In the genomic region with DNA sequence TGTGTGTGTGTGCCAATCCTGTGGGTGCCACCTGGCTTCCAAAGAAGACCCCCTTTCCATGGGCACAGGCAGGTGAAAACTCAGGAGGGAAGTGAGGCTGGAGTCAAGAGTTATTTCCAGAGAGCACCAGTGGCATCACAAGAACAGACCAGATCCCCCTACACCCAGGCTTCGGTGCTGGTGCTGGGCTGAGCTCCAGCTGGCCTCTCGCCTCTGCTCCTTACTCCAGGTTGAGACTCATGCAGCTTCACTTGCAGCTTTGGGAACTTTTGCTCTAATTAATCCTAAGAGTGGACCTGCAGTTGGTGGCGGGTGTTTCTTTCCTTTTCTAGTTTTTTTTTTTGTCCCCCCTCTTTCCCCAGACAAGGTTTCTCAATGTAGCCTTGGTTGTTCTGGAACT, we compare ENCODE assay signal across 29 mouse cellular contexts. TPM values are rescaled to one million over a fixed set of nuclear protein-coding genes. Genes with fewer than 3 reads are reported as not detected.
A peak's percentile ranks its signal among the peaks of the same experiment; 100 is the strongest.
DNase-seq lines count a peak whose midpoint lies in the region; ATAC-seq and TF ChIP-seq lines count a peak whose summit lies in the region.
"Had no signal": no experiment of that assay in that cellular context is flagged by ENCODE, and none has a peak within 500 bp of the region (broad histone marks: within the 10 kb centered on the region; RNA-seq: fewer than 3 reads in every experiment).

No protein-coding gene starts in this region.

- H3K9ac ChIP-seq in intestine, postnatal 0 days (ENCODE audit: low read depth, low read length), result no peak overlapping the region
- H3K9ac ChIP-seq in intestine, embryonic 16.5 days (ENCODE audit: low read depth, low read length), result no peak overlapping the region
- H3K9ac ChIP-seq in liver, adult 2 months (ENCODE audit: low read depth, low read length), result no peak overlapping the region
- H3K9ac ChIP-seq: embryonic facial prominence, embryonic 13.5 days; forebrain, embryonic 15.5 days; heart, embryonic 13.5 days; hindbrain, embryonic 14.5 days; liver, embryonic 15.5 days; lung, embryonic 15.5 days; neural tube, embryonic 12.5 days had no signal

- no peak overlapping the region for H3K4me3 ChIP-seq in intestine, postnatal 0 days (ENCODE audit: low read depth, low read length)
- H3K4me3 ChIP-seq in intestine, embryonic 16.5 days (ENCODE audit: low read length), result no peak overlapping the region
- H3K4me3 ChIP-seq in liver, adult 2 months (ENCODE audit: insufficient read depth, low read depth, low read length), result no peak overlapping the region
- H3K4me3 ChIP-seq: embryonic facial prominence, embryonic 13.5 days; forebrain, embryonic 10.5 days; forebrain, embryonic 15.5 days; gastrocnemius, adult 2 months; heart, adult 2 months; heart, embryonic 13.5 days; liver, embryonic 15.5 days; lung, embryonic 15.5 days; myocyte; neural tube, embryonic 12.5 days had no signal

- no peaks in the 10 kb centered on the region for H3K36me3 ChIP-seq in intestine, postnatal 0 days (ENCODE audit: control insufficient read depth, insufficient read depth)
- no peaks in the 10 kb centered on the region for H3K36me3 ChIP-seq in intestine, embryonic 16.5 days (ENCODE audit: control insufficient read depth, insufficient read depth, low read length)
- no peaks in the 10 kb centered on the region for H3K36me3 ChIP-seq in liver, adult 2 months (ENCODE audit: control insufficient read depth, insufficient read depth, low read length)
- H3K36me3 ChIP-seq: embryonic facial prominence, embryonic 13.5 days; forebrain, embryonic 10.5 days; forebrain, embryonic 15.5 days; G1E; heart, embryonic 13.5 days; liver, embryonic 15.5 days; lung, embryonic 15.5 days; neural tube, embryonic 12.5 days had no signal

- no peak for TF ChIP-seq POLR2A in liver, adult 2 months (IDR thresholded peaks at IDR 0.05; ENCODE audit: extremely low read depth, insufficient read depth, low read length)

- H3K79me2 ChIP-seq in liver, adult 2 months (ENCODE audit: control insufficient read depth, insufficient read depth, low read length), result no peaks in the 10 kb centered on the region

- no peaks in the 10 kb centered on the region for H3K9me3 ChIP-seq in intestine, postnatal 0 days (ENCODE audit: control insufficient read depth)
- H3K9me3 ChIP-seq in intestine, embryonic 16.5 days (ENCODE audit: control insufficient read depth, low read length), result peaks cover 6% of the 10 kb centered on the region; the same call in 1 of the 2 replicates
- H3K9me3 ChIP-seq: forebrain, embryonic 15.5 days; liver, embryonic 15.5 days; lung, embryonic 15.5 days had no signal

- no peak for TF ChIP-seq CTCF in intestine, postnatal 0 days (IDR thresholded peaks at IDR 0.05; ENCODE audit: low read depth)
- TF ChIP-seq CTCF in liver, adult 2 months (IDR thresholded peaks at IDR 0.05; ENCODE audit: low read depth, low read length), result no peak

- H3K4me2 ChIP-seq in intestine, postnatal 0 days (replicated peaks; ENCODE audit: low read depth), result no peak overlapping the region
- no peak overlapping the region for H3K4me2 ChIP-seq in intestine, embryonic 16.5 days (ENCODE audit: low read depth, low read length)
- H3K4me2 ChIP-seq: embryonic facial prominence, embryonic 13.5 days; forebrain, embryonic 15.5 days; heart, embryonic 13.5 days; hindbrain, embryonic 14.5 days; liver, embryonic 15.5 days; lung, embryonic 15.5 days; midbrain, embryonic 11.5 days; neural tube, embryonic 12.5 days had no signal

- no peak for ATAC-seq in intestine, postnatal 0 days
- ATAC-seq in intestine, embryonic 16.5 days, result no peak
- ATAC-seq: forebrain, embryonic 15.5 days had no signal

- H3K27me3 ChIP-seq in intestine, postnatal 0 days (replicated peaks; ENCODE audit: control insufficient read depth, insufficient read depth, low read length), result no peaks in the 10 kb centered on the region
- no peaks in the 10 kb centered on the region for H3K27me3 ChIP-seq in intestine, embryonic 16.5 days (replicated peaks; ENCODE audit: control insufficient read depth, insufficient read depth, low read length)
- no peaks in the 10 kb centered on the region for H3K27me3 ChIP-seq in liver, adult 2 months (ENCODE audit: control insufficient read depth, insufficient read depth, low read length)
- H3K27me3 ChIP-seq: embryonic facial prominence, embryonic 13.5 days; forebrain, embryonic 15.5 days; heart, embryonic 13.5 days; liver, embryonic 15.5 days; lung, embryonic 15.5 days; neural tube, embryonic 12.5 days; Patski had no signal

- 84% methylated on average over 3 of the region's 3 CpGs for WGBS in intestine, postnatal 0 days
- 90% methylated on average over 3 of the region's 3 CpGs for WGBS in intestine, embryonic 16.5 days
- 30% methylated on average over 3 of the region's 3 CpGs for WGBS in liver, adult 2 months

- H3K4me1 ChIP-seq in intestine, postnatal 0 days (replicated peaks; ENCODE audit: control insufficient read depth, insufficient read depth, low read length), result no peaks in the 10 kb centered on the region
- no peaks in the 10 kb centered on the region for H3K4me1 ChIP-seq in intestine, embryonic 16.5 days (ENCODE audit: control insufficient read depth, insufficient read depth, low read length)
- peaks cover 9% of the 10 kb centered on the region for H3K4me1 ChIP-seq in liver, adult 2 months (ENCODE audit: control insufficient read depth, insufficient read depth, low read length)
- H3K4me1 ChIP-seq: embryonic facial prominence, embryonic 13.5 days; forebrain, embryonic 10.5 days; forebrain, embryonic 15.5 days; heart, embryonic 13.5 days; liver, embryonic 15.5 days; lung, embryonic 15.5 days; neural tube, embryonic 12.5 days had no signal

- peak overlapping the region; percentile 85; the same call in 1 of the 2 replicates for H3K27ac ChIP-seq in intestine, postnatal 0 days (ENCODE audit: low read depth, low read length)
- H3K27ac ChIP-seq in intestine, embryonic 16.5 days (ENCODE audit: low read length), result no peak overlapping the region
- H3K27ac ChIP-seq in liver, adult 2 months (replicated peaks; ENCODE audit: insufficient read depth, low read depth, low read length), result 0 out of 2 replicates have a peak overlapping the region, but pooled peaks have one; percentile 19
- H3K27ac ChIP-seq: embryonic facial prominence, embryonic 13.5 days; forebrain, embryonic 10.5 days; forebrain, embryonic 15.5 days; gastrocnemius, adult 2 months; heart, adult 2 months; heart, embryonic 13.5 days; hindbrain, embryonic 14.5 days; liver, embryonic 15.5 days; lung, embryonic 15.5 days; neural tube, embryonic 12.5 days had no signal

- peak; percentile 61 for DNase-seq in liver, adult 2 months (ENCODE audit: extremely low read depth, low read depth, low spot score)
- no peak for DNase-seq in liver
- peak; percentile 10 for DNase-seq in adrenal gland, postnatal 25 days
- DNase-seq in spleen, postnatal 4 days (ENCODE audit: low spot score in 2 of 2), result no peak
- DNase-seq: cerebellum, adult 18-20 months; gastrocnemius, adult 2 months; gastrocnemius, postnatal 36 days; heart, adult 2 months; heart, postnatal 10 days; kidney, adult 18-20 months; layer of hippocampus, postnatal 36 days; left cerebral cortex, postnatal 4 days; right cerebral cortex, adult 18-20 months; thymus, adult 2 months; thymus, postnatal 36 days had no signal

RNA-seq across cellular contexts. Expression of gene Ccng2, which starts 30.3 kb away (rescaled TPM):
- polyA plus RNA-seq in intestine, postnatal 0 days (2015; fragmentation: Nextera tagmentation; extraction: Ambion mirVana), result 28.0 and 34.5 TPM in 2 replicates
- polyA plus RNA-seq in intestine, embryonic 16.5 days (2015; fragmentation: Nextera tagmentation; extraction: Ambion mirVana), result 27.3 and 30.8 TPM in 2 replicates
- 14.5 and 16.1 TPM in 2 replicates for total RNA-seq in liver, adult 2 months (2014; rRNA removed)
- polyA plus RNA-seq in liver, adult 2 months (2012; rRNA removed), result 9.2 and 11.7 TPM in 2 replicates
- 23.4 and 24.8 TPM in 2 replicates for total RNA-seq in adrenal gland, postnatal 25 days (2021)

Comparison
In these comparisons a context has a peak if more than half of its experiments do, and no peak if none do; other contexts are left out.
1. DNase-seq: peak in liver, adult 2 months (single experiment) and adrenal gland, postnatal 25 days (single experiment); none in liver (single experiment) and spleen, postnatal 4 days (0 of 2).